Mouse (Mus musculus) kidney, adult 9 months (tissue): Measurements from ENCODE around the gene Gnai3.
A peak's percentile ranks its signal among the peaks of the same experiment; 100 is the strongest.

Experiments
- DNase-seq: peaks from one replicate; pipeline ENCODE4 v3.0.0; 2022

The Gnai3 gene

DNA sequence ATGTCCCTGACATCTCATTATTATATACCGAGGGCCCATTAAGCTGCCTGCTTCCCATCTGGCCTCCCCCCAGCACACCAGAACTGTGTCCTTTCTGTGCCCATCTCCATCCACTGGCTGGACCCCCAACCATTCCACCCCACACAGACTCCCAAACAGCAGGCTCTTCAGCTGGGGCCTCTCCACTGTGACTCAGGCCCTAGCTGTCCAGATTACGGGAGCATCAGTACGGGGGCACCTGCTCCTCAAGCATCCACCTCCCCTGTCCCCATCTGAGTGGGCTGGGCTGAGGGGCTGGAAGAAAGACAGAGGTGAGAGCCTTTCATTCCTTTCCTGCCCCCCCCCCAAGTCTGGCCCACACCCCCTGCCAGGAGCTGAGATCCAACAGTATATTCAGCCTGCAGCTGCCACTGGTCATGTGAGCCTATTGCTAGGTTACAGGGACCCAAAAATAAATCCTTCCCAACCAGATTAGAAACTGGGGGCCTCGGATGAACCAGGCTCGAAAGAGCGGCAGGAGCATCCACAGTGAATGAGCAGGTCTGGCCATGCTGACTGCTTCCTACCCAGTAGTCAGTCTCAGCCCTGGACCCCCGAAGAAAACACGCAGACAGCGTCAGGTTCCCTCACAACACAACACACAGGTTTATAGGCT is 12.6 kb upstream of the Gnai3 start:
- no peak for DNase-seq

DNA sequence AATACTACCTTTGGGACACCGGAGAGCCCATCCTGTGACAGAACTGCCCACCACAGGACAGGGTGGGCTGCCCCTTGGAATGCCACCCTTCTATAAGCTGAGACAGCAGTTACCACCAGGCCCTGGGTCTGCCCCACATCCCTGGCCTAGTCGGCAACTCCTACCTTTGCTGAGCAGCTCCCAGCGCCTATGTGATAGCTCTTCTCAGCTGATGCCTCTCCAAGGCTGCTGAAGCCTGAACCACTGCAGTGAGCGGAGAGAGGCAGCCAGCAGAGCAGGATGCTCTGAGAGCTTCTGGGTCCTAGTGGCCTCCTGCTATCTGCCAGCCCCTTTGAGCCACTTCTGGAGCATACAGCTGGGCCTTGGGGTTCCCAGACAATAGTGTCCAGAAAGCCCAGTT is 8.7 kb upstream of the Gnai3 start, which contains the start of gene Gpr61:
TSS of gene Gpr61 (minus strand) at position 227 of the 400 bp plus-strand sequence.
- DNase-seq = no peak

DNA sequence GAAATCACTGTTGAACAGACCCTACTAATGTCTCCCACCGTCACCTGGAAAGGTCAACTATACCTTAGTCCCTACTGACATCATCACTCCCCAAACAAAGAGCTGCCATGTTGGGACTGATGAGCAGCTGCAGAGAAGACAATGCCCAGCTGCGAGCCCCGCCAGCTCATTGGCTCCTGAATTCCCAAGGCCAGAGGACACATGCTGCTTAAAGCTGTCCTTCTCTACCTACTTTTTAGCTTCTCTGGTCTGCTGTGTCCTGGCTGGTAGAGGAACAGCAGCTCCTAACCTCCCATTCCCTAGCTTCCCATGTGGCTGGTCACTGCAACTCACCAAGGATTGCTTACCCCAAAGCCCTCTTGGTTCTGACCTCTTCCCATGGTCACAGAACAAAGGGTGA is 6.3 kb upstream of the Gnai3 start:
- DNase-seq = no peak

DNA sequence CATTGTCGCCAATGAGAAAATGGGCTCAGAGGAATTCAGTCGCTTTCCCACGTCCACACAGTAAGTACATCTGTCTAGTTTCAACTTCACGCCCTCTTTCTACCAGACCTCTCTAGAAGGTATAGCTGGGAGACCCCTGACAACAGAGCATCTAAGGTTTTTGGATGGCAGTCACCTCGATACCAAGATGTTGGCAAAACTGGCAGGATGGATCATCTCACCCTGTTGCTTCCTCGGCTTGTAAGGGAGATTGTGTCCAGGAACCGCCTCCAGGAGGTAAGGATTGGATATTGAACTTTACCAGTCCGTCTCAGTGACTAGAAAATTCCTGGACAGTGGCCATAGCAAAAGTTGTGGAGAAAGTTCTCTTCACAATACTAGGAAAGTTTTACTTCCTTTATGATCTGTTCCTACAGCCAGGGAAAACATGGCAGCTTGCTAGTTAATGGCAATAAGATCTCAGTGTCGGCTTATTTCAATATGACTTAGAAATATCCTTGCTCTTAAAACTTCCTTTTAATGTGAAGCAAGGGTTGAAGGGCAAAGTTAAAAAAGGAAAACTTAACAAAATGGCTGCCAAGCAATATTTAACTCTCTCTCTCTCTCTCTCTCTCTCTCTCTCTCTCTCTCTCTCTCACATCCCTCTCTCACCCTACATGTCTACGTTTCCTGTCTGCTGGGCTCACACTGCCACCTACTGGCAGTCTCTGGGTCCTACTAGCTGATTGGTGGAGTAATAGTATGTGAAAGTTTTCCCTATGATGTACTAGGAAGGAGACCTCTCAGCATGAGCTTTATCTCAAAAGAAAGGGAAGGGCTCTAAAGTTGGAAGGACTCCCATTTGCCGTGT is 1.7 kb upstream of the Gnai3 start:
- peak; percentile 94 for DNase-seq

DNA sequence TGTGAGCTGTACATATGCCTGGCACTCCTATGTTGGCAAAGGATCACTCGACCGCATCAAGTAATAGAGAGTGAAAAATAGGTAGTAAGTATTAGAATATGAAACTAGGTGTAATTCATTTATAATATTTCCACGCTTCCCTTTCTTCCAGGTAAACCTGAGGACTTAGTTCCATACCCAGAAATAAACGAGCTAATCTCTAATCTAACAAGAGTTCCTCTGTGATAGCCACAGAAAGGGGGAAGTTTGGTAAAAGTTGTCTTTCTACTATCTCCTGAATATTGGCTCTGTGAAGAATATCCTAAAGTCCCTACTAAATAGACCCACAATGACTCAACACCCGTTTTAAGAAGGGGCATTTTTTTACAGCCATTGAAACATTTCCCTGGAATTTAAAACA is 725 bp upstream of the Gnai3 start:
- no peak for DNase-seq

DNA sequence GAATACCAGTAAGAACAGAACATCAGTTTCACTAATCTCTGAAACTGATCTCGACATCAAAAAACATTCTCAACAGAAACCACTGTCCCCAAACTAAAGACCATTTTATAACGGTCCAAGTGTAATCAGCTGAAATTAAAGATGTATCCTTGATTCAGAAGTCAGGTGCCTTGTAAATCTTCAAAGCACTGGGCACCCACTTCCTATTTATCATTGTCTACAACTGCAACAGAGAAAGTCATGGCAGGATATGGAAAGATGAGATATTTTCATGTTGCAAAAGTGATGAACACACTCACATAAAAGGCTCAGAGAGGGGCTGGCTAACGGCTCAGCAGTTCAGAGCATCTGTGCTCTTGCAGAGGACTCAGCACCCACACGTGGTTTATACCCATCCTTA is 5.2 kb downstream of the Gnai3 start:
- no peak for DNase-seq

DNA sequence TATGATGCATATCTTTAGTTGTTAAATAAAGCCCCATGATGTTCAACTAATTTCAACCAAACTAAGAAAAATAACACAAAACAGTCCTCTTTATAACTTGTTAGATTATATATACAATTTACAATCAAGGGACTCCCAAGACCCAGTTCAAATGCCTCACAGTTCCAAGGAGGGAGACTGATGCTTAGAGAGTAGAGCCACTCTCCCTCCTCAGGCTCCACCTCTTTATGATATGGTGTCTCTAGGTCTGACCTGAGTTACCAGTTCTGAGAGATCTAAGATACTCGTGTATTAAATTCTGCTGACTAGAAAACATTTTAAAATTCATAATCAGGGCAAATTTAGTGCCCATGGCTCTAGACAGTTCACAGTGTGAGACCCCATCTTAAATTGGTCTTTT is 6.8 kb downstream of the Gnai3 start:
- DNase-seq = no peak

DNA sequence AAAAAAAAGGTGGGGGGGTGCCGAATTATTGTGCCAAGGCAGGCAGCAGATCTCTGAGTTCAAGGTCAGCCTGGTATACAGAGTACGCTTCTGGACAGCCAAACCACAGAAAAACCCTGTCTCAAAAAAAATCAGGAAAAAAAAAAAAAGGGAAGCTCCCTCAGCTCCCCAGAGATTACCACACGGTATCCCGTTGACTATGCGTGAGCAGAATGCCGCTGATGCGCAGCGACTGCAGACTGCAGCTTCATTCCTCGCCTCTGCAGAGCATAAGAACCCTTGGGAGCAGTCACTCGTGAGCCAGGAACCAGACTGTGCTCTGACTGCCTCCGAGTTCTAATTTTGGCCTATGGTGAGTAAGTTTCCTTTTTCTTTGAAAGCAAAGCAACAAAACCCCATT is 11.2 kb downstream of the Gnai3 start:
- no peak for DNase-seq

DNA sequence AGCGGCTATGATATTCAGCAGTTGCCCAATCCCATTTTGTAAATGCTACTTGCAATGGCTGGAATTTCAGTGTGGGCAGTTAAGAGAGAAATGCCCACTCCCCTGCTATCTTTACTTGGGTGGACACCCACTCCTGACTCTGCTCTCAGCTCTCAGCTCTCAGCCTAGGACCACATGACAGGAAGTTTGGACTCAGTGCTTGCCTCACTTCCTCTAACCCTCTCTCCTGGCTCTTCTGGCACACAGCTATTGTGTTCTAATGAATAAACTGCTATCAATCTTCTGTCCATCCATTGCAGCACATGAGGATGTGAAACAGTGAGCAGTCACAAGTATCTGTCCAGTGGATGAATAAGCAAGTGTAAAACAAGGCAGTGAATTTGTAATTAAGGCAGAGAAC is 13.5 kb downstream of the Gnai3 start:
- no peak for DNase-seq

DNA sequence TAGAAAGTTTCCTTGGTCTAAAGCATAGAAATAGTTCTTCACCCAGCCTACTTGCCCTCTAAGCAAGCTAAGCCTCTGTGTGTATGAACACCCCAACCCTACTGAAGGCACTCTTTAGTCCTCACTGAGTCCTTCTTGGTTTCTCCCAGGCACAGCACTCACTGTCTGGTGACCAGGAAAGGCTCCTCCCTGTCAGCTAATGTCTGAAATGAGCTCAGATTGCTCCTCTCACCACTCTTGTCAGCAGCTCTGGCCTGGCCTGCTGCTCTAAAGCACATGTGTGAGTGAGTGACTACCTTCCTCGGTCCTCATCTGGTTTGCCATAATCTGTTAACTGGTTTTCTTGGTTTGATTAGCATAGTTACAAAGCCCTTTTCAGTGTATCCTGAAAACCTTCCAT is 14.1 kb downstream of the Gnai3 start:
- DNase-seq = no peak

DNA sequence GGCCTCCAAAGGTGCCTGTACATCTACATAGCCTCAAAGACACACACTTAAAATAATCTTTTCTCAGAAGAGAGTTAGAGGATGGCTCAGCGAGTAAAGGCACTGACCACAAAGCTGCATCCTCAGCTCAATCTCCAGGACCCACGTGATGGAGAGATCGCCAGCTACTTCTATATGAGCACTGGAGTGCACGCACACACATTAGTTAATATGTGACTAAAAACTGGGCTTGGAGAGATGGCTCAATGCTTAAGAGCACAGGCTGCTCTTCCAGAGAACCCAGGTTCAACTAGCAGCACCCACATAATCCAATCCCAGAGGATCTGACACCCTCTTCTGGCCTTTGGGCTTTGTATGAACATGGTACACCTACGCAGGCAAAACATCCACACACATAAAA is 14.7 kb downstream of the Gnai3 start:
- peak; percentile 32 for DNase-seq

DNA sequence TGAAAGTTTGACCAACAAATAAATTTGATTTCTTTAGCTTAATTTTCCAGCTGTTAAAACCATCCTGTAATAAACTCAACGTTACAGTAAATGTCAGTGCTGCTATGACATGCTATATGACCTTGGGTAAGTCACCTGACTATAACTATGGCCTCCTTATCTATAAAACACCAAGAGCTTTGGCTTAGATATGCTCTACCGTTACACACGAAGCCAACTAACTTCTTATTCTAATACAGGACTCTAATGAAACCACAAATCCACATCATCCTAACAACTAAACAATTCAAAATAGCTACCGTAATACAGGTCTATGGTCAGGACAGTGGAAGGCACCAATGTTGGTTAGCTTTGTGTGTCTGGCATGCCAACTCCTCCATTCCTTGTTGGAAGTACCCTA is 16.1 kb downstream of the Gnai3 start:
- DNase-seq = no peak

DNA sequence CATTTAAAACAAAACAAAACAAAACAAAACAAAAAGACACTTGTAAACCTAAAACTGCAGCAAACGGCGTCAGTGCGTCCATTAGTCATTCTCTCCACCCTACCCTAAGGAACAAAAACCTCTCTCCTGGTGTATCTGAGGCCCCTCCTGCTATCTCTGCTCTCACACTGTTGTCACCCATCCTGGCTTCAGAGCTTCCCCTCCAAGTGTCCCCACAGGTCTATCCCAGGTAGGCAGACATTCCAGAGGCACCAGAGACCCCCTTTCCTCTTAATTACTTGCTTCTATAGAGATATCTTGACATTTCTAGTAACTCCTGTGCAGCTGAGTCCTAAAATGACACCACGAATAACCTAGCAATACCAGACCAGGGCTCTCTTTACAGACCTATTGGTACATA is 16.6 kb downstream of the Gnai3 start:
- no peak for DNase-seq

DNA sequence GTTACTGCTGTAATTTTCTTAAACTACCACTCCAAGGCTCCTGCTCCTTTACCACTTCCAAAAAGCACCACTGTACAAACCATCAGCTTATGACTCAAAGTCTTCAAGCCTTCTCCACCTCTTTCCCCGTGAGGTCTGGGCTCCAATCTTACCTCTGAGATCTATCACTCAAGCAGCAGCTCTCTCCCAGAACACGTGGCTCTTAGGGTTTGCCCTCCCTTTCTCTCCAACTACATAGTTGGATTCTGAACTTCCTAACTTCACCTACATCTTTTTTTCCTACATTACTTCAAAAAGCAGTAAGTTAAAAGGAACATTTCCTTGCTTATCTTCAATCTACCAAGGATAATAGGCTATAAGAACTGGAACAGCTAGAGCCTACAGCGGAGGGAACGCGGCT is 17.4 kb downstream of the Gnai3 start:
- no peak for DNase-seq

DNA sequence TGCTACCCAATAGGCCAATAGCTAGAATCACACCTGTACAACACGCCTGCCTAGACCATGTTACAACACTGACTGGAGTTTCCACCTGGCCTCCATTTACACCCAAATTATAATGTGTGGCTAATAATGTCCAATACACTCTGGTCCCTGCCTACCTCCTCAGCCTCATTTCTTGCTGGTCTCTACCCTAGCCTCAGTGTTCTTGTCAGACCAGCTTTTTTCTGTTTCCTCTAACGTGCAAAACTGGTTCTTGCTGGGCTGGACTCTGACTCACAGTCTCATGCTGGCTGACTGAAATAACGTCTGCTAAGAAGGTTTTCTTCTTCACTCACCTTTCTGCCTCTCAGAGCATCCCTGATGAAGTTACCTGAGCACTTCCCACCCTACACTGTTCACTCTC is 19.6 kb downstream of the Gnai3 start:
- no peak for DNase-seq

DNA sequence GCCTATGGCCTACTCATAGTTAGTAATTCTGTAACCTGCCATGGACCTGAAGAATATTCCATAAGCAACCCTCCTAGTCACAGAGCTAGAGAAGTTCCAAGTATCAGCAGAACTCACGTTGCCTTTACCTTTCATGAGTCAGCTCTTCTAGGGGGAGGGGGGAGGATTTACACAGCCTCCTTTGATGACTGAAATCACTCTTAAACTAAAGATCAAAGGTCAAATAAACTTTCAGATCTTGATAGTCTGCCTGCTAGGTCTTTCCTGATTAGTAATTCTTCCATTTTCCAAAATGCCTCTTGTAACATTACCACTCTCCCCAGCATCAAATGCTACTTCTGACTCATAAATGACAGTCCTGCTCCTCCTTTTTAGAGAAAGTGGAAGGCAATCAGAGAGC is 21.8 kb downstream of the Gnai3 start:
- no peak for DNase-seq

DNA sequence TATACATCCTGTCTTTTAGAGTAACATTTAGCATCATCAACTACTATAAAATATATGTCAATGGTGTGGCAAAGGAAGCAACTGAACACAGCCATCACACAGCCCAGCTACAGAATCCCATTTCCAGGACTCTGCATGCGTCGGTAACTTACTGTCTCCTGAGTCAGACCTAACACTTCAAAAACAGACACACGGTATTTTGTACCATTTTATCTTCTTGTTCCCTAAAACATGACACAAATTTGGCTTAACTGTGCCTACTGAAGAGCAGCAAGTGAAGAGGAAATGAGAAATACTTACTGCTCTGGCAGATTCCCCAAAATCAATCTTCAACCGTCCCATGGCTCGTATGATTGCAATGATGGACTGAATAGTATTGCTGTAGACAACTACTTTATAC is 22.7 kb downstream of the Gnai3 start:
- DNase-seq = no peak

DNA sequence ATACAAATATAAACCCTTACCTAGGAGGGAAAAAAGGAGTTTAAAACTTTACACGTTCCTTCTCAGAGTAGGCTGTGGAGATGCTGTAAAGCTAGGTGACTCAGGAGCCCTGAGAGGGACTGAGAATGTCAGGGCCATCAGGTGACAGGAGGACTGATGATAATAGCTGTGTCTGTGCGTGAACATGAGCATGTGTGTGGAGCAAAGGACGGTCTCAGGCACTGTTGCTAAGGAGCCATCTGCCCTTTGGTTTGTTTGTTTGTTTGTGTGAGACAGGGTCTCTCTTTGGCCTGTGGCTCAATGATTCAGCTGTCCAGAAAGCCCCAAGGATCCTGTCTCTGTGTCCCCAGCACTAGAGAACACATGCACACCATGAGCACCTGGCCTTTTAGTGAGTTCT is 24.8 kb downstream of the Gnai3 start:
- no peak for DNase-seq

DNA sequence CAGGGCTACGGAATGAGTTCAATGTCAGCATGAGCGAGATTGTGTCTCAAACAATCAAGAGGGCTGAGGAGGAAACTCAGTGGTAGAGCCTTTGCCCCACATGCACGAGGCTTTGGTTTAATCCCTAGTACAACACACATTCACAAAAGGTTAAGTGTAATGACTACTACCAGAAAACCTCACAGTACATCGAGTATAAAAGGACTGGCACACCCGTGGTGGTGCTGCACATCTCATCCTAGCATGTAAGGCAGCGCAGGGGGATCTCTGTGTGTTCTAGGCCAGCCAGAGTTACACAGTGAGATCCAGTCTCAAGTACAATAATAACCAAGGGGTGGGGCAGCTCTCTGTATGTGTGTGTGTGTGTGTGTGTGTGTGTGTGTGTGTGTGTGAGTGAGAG is 28.5 kb downstream of the Gnai3 start:
- no peak for DNase-seq

DNA sequence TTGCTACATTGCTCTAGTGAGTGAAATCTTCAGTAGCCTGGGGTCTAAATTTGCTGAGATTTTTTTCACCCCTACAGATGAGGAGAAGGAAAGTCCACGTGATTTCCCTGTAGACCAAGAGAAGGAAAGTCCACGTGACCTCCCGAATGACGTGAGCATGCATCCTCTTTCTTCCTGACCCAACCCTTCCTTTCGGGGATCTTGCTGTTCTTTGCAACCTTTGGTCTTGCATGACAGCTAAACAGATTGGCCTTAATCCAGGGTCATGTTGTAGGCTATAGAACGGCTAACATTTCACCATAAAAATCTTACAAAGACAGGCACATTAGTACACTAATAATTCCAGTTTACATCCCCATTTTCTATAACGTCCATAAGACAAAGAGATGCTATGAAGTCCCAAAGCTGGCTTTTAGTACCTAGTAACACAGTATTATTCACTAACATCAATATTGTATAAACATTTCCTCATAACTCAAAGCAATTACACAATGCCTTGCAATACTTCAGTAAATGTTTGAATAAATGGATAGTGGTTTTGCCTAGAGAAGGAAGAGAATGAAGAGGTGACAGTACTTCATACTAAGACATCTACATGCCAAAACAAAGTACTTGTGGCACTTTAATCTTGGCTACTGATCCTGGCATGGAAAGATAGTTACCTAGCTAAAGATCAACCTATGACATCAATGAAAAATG is 32.2 kb downstream of the Gnai3 start:
- DNase-seq = peak; percentile 23

DNA sequence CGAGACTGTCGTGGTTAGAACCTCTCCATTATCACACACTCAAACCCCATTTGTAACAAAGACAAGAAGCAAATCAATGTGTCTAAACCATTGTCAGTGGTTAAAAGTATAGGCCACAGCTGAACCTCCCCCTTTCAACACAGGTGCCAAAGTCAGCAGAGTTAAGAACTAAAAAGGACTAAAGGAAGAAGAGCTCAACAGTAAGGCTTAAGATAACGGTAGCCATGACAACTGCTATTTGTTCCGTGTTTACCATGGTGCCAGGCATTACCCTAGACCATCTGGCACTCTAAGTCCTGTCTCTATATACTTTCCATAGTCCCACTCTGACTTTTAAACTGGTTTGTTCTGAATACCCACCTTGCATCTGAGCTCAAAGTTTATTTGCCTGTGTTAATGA is 33.3 kb downstream of the Gnai3 start:
- no peak for DNase-seq

DNA sequence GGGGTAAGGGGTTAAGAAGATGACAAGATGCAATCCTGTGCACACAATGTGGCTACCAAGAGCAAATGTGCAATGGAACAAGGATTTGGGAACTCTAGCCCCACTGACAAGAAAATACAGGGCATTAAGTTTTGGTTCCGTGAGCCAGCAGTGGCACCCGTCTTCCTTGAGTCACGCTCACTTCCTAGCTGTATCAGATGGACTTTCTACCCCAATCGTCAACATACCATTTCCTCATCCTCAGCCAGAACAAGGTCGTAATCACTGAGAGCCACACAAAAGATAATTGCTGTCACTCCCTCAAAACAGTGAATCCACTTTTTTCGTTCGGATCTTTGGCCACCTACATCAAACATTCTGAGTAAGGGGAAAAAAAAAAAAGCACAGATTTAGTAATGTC is 33.7 kb downstream of the Gnai3 start:
- no peak for DNase-seq

DNA sequence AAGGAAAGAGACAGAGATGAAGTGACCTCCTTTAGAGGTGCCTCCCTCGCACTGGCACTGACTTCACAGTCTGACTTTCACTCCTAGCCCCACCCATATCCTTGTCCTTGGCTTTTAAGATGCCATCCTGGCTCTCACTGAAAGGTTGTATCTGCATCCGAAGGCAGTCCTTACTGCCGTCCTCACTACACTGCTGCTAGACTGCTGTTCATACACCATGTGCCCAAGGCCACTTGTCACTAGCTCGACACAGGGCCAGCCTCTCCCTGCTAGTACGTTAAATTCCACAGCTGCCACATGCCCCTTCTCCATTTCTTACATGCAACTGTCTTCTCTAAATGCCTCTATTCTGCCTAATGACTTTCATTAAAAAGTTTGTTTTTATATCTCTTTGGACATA is 34.6 kb downstream of the Gnai3 start:
- no peak for DNase-seq

DNA sequence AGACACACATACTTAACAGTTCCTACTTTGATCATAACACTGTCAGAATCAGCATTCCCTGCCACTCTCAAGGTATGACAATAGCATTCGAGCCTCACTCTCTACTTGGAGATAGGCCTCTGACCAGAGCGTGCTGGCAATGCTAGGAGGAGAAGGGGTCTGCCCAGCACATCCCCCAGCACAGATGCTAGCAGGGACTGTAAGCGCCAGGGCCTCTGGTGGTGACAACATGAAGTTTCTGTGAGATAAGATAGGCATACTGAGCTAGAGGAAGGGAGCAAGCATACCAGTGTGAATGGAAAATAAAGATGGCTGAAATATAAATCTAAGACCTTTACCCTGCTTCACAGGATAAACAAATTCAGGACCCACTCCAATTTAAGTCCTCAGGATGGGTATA is 40.7 kb downstream of the Gnai3 start:
- no peak for DNase-seq
